Mouse (Mus musculus): Measurements from ENCODE around the gene Usp35. TPM values are rescaled to one million over a fixed set of nuclear protein-coding genes. Genes with fewer than 3 reads are reported as not detected.

Usp35 gene
- total and polyA plus RNA-seq, 3 experiments = 0.09 to 1.1 TPM; not detected in 1

DNA sequence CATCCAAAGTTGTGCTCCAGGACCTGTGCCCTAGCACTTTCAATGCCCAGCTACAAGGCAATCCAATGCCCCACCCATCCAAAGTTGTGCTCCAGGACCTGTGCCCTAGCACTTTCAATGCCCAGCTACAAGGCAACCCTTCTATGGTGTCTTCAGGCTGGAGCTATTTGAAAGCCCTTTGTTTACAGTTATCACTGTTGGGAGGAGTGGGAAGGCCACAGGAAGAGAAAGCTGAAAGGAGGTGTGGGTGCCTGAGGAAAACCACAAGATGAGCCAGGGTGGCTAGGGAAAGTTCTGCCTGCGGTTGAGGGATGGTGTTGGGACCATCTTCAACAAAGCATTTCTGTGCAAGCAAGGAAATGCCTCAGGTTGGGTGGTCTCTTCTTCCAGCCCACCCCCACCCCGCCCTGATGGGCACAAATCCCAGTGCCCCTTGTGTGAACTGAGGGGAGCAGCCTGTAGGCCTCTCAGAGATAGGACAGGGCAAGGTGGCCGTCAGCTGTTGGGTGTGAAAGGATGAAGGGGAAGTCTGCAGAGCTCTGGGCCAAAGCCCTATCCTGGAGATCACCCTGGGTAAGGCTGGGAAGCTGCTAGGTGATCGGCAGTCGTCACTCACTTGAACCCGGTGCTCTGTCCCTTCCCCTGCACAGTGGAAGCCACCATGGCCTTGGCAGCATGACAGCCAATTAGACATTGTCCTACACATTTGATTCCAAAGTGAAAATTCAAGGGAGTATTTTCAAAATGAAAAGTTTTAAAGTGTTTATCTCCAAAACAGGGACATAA is 1.5 kb upstream of the Usp35 start:
- Histone ChIP-seq H3K4me3 (ENCODE audit: low read depth, low read length) (peak overlapping the region; percentile 84; the same call in 1 of the 2 replicates), H3K4me1 (ENCODE audit: insufficient read depth, low read depth, low read length) (peaks cover 47% of the 10 kb centered on the region), H3K36me3 (replicated peaks) (no peaks in the 10 kb centered on the region), H3K27me3 (ENCODE audit: insufficient read depth, low read length) (peaks cover 30% of the 10 kb centered on the region), H3K9me3 (replicated peaks) (no peaks in the 10 kb centered on the region)
- no peak for ATAC-seq (ENCODE audit: extremely low read depth, insufficient number of reproducible peaks, low FRiP score, poor library complexity, severe bottlenecking)
- TF ChIP-seq GATA1 (IDR thresholded peaks at IDR 0.05; ENCODE audit: borderline replicate concordance, low read length) = no peak
- TF ChIP-seq CTCF (IDR thresholded peaks at IDR 0.05; ENCODE audit: low read depth, low read length) = no peak
- no peak for TF ChIP-seq POLR2AphosphoS5 (IDR thresholded peaks at IDR 0.05; ENCODE audit: insufficient replicate concordance, low read depth, low read length)
- TF ChIP-seq TAL1 (conservative IDR thresholded peaks at IDR 0.05; ENCODE audit: low read depth, low read length) = no peak
- TF ChIP-seq GATA2 (IDR thresholded peaks at IDR 0.05; ENCODE audit: borderline replicate concordance, low read depth, low read length) = no peak
- DNase-seq (ENCODE audit: low spot score) = no peak

DNA sequence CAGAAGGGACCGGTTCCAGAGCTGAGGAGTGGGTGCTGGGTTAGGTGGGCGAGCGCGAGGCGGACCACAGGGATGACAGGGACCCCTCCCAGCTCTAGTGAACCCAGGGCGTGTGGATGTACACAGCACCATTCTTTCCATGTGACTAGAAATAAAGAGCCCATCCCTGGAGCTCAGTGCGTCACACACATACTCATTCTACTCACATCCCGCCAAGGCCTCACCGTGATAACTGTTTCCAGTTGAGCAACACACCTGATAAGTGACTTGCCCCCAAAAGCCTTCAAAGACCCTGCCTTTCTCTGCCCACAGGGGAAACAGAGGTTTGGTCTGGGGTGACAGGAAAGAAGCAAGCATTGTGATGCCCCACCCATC is 834 bp upstream of the Usp35 start:
- ATAC-seq (ENCODE audit: extremely low read depth, insufficient number of reproducible peaks, low FRiP score, poor library complexity, severe bottlenecking) = no peak
- Histone ChIP-seq H3K4me3 (ENCODE audit: low read depth, low read length) (peak overlapping the region; percentile 84), H3K27me3 (ENCODE audit: insufficient read depth, low read length) (peaks cover 34% of the 10 kb centered on the region), H3K36me3 (replicated peaks) (no peaks in the 10 kb centered on the region), H3K4me1 (ENCODE audit: insufficient read depth, low read depth, low read length) (peaks cover 44% of the 10 kb centered on the region), H3K9me3 (replicated peaks) (no peaks in the 10 kb centered on the region)
- TF ChIP-seq CTCF (IDR thresholded peaks at IDR 0.05; ENCODE audit: low read depth, low read length) = no peak
- no peak for TF ChIP-seq GATA1 (IDR thresholded peaks at IDR 0.05; ENCODE audit: borderline replicate concordance, low read length)
- no peak for TF ChIP-seq GATA2 (IDR thresholded peaks at IDR 0.05; ENCODE audit: borderline replicate concordance, low read depth, low read length)
- TF ChIP-seq TAL1 (conservative IDR thresholded peaks at IDR 0.05; ENCODE audit: low read depth, low read length) = no peak
- TF ChIP-seq POLR2AphosphoS5 (IDR thresholded peaks at IDR 0.05; ENCODE audit: insufficient replicate concordance, low read depth, low read length) = no peak
- DNase-seq (ENCODE audit: low spot score) = no peak

DNA sequence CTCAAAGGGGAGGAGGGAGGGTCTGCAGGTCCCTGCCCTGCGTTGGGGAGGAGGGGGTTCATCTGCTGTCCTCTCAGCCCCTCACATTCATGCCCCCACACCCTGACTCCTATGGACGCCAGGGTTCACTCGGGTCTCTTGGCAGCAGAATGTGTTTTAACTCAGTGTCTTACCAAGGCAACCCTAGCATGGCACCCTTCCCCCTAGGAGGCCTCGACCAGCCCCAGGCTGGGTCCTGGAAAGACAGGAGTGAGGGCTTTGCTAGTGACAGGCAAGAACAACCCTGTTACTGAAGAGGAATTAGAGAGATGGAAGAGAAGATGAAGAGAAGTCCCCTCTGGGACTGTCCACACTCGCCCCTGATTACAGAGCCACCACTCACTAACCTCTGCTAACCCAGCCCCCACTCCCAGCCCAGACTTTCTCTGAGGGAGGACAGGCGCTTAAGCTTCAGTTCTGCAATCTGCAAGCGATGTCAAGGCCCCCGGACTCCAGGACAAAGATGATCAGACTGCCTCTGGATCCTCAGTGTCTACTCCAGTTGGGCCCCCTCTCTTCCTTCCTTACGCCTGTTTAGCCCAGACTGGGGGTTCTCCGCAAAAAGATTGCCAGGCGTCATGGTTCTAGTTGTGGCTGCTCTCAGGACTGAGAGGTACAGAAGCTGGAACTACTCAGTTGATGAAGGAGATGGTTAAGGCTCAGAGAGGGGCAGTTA is 732 bp downstream of the Usp35 start:
- Histone ChIP-seq H3K4me1 (ENCODE audit: insufficient read depth, low read depth, low read length) (peaks cover 36% of the 10 kb centered on the region), H3K36me3 (replicated peaks) (no peaks in the 10 kb centered on the region), H3K27me3 (ENCODE audit: insufficient read depth, low read length) (peaks cover 44% of the 10 kb centered on the region), H3K4me3 (ENCODE audit: low read depth, low read length) (peak overlapping the region; percentile 84; the same call in 1 of the 2 replicates), H3K9me3 (replicated peaks) (no peaks in the 10 kb centered on the region)
- DNase-seq (ENCODE audit: low spot score) = no peak
- TF ChIP-seq CTCF (IDR thresholded peaks at IDR 0.05; ENCODE audit: low read depth, low read length) (no peak), POLR2AphosphoS5 (IDR thresholded peaks at IDR 0.05; ENCODE audit: insufficient replicate concordance, low read depth, low read length) (no peak), GATA2 (IDR thresholded peaks at IDR 0.05; ENCODE audit: borderline replicate concordance, low read depth, low read length) (no peak), GATA1 (IDR thresholded peaks at IDR 0.05; ENCODE audit: borderline replicate concordance, low read length) (no peak), TAL1 (conservative IDR thresholded peaks at IDR 0.05; ENCODE audit: low read depth, low read length) (no peak)
- ATAC-seq (ENCODE audit: extremely low read depth, insufficient number of reproducible peaks, low FRiP score, poor library complexity, severe bottlenecking) = no peak

DNA sequence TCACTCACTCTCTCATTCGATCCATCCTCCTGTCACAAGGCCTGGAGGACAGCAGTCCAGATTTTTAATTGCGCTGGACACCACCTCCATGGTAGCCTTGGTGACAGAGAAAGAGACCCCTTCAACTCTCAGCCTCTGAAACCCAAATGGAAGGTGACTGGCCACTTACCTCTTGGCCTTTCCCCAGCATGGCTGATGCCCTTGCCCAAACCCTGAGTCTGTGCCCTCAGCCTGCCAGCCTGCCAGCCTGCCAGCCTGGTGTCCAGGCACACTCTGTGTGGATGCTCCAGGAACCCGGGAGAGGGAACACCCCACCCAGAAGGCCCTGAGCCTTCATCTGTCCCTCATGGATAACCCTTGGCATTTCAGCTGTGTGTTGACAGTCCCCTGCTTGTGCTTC is 2.1 kb downstream of the Usp35 start:
- Histone ChIP-seq H3K4me3 (ENCODE audit: low read depth, low read length) (no peak overlapping the region), H3K9me3 (replicated peaks) (peaks cover 9% of the 10 kb centered on the region), H3K4me1 (ENCODE audit: insufficient read depth, low read depth, low read length) (peaks cover 32% of the 10 kb centered on the region), H3K36me3 (replicated peaks) (no peaks in the 10 kb centered on the region), H3K27me3 (ENCODE audit: insufficient read depth, low read length) (peaks cover 52% of the 10 kb centered on the region)
- no peak for DNase-seq (ENCODE audit: low spot score)
- TF ChIP-seq POLR2AphosphoS5 (IDR thresholded peaks at IDR 0.05; ENCODE audit: insufficient replicate concordance, low read depth, low read length) (no peak), CTCF (IDR thresholded peaks at IDR 0.05; ENCODE audit: low read depth, low read length) (no peak), TAL1 (conservative IDR thresholded peaks at IDR 0.05; ENCODE audit: low read depth, low read length) (no peak), GATA2 (IDR thresholded peaks at IDR 0.05; ENCODE audit: borderline replicate concordance, low read depth, low read length) (no peak), GATA1 (IDR thresholded peaks at IDR 0.05; ENCODE audit: borderline replicate concordance, low read length) (no peak)
- ATAC-seq (ENCODE audit: extremely low read depth, insufficient number of reproducible peaks, low FRiP score, poor library complexity, severe bottlenecking) = no peak

DNA sequence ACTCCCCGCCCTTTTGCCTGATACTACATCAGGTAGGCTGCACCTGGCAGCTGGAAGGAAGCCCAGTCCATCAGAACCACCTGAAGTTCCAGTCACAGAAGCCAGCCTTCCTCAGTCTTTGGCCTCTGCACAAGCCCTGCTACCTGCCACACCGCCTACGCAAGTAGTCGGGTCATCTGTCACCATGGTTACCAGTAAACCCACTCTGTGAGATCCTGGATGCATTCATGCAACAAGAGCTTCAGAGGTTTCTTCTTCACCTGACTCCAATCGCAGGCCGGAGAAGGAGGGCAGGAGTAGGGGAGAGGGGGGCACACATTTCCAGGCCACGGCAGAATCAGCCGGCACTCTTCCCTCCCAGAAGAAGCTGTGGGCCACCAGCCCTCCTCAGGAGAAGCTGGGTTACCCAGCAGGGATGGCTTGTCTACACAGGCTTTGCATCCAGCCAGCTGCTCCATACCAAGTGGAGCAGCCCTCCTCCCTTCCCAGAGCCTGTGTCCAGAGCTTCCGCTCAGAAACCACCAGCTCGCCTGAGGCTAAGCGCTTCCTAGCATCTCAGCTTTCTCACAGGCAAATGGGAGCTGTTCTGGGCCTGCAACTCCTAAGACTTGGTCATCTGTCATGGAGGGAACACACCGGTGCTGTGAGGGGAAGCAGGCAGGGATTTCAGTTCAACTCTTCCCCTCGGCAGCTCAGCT is 2.8 kb downstream of the Usp35 start:
- Histone ChIP-seq H3K36me3 (replicated peaks) (no peaks in the 10 kb centered on the region), H3K4me3 (ENCODE audit: low read depth, low read length) (no peak overlapping the region), H3K27me3 (ENCODE audit: insufficient read depth, low read length) (peaks cover 54% of the 10 kb centered on the region), H3K4me1 (ENCODE audit: insufficient read depth, low read depth, low read length) (peaks cover 32% of the 10 kb centered on the region), H3K9me3 (replicated peaks) (peaks cover 9% of the 10 kb centered on the region)
- ATAC-seq (ENCODE audit: extremely low read depth, insufficient number of reproducible peaks, low FRiP score, poor library complexity, severe bottlenecking) = no peak
- no peak for DNase-seq (ENCODE audit: low spot score)
- TF ChIP-seq GATA2 (IDR thresholded peaks at IDR 0.05; ENCODE audit: borderline replicate concordance, low read depth, low read length) (no peak), GATA1 (IDR thresholded peaks at IDR 0.05; ENCODE audit: borderline replicate concordance, low read length) (no peak), TAL1 (conservative IDR thresholded peaks at IDR 0.05; ENCODE audit: low read depth, low read length) (no peak), POLR2AphosphoS5 (IDR thresholded peaks at IDR 0.05; ENCODE audit: insufficient replicate concordance, low read depth, low read length) (no peak), CTCF (IDR thresholded peaks at IDR 0.05; ENCODE audit: low read depth, low read length) (no peak)

Measured in G1E (cell line).